Mouse (Mus musculus): Measurements from ENCODE around the gene Metap1.
A peak's percentile ranks its signal among the peaks of the same experiment; 100 is the strongest.
"Not testable (repeated sequence)": the region's sequence is repeated elsewhere in the genome, so short reads cannot be mapped to it uniquely, and the experiment has no call there.

Gene Metap1

DNA sequence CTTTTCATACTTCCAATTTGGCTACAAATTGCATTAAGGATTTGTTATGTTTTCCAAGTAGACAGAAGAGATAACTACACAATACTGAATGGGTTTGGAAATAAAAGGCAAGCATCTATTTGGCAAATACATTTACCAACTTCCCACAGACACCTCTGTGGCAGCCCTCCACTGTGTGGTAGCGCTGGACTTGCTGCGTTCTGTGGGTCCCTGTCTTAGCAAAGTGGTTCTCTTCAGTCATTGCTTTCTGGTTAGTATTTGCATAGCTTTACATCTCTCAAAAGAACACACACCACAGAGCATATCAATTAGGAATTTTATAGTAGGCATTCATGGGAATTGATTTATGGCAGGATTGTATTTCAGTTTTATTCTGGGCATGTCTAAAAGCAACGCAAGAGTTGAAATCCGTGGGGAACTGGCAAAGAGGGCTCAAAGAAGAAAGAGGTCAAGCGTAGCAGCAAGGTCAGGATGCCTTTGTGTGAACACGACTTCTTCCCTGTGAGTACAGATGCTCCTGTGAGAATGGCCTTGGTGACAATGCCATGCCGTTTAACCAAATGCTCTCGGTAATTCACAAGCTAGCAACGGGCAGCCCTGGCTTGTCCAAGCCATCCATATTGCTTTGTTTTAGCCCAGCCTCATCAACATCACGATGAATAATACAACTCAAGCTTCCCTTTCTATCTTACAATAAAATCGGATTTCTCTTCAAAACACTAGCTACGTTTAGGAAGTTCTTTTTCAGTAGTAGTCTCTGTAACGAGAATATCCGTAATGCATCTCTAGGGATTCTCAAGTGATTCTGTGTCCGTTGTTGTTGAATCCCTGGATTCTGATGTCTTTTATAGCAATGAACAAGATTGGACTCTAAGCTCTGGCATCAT is 10.8 kb upstream of the Metap1 start:
- no peak for DNase-seq

- DNase-seq = no peak
Measured at GRCm38 (mm10) chr3:138498731-138499130, 9.4 kb upstream of the Metap1 start.

GRCm38 (mm10) chr3:138495166-138496145 is 6.1 kb upstream of the Metap1 start:
- DNase-seq = peak; percentile 10

DNA sequence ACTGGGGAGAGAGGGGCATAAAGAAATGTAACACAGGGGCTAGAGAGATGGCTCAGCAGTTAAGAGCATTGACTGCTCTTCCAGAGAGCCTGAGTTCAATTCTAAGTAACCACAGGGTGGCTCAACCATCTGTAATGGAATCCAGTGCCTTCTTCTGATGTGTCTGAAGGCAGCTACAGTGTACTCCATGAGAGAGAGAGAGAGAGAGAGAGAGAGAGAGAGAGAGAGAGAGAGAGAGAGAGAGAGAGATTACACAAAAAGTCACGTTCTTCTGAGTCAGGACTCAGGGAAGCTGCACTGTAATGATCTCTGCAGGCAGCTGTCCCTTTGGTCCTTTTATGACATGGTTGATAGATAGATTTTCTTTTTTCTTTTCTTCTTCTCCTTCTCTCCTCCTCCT is 5.2 kb upstream of the Metap1 start:
- no peak for DNase-seq

DNA sequence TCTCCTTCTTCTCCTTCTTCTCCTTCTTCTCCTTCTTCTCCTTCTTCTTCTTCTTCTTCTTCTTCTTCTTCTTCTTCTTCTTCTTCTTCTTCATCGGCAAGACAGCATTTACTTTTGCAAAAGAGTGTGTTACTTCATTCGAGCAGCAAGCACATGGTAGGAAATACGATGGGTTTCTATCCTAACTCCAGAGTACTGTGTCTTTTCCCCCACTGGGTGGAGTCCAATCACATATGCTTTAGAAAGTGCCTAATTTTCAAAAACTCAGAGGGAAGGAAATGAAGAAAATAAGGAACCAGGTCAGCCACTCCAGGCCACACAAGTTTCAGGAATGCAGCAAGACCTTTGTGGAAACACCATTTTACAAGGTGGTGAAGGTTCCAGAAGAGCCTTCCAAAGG is 4.4 kb upstream of the Metap1 start:
- DNase-seq = no peak

GRCm38 (mm10) chr3:138490034-138490337 is 671 bp upstream of the Metap1 start:
- DNase-seq = no peak

- DNase-seq = peak; percentile 10
Measured at GRCm38 (mm10) chr3:138488584-138489326, 560 bp downstream of the Metap1 start.

GRCm38 (mm10) chr3:138483240-138483639 is 6.1 kb downstream of the Metap1 start:
- no peak for DNase-seq

GRCm38 (mm10) chr3:138481526-138482284 is 7.6 kb downstream of the Metap1 start:
- DNase-seq = no peak

- DNase-seq = no peak
Measured at GRCm38 (mm10) chr3:138479489-138479888, 9.8 kb downstream of the Metap1 start.

DNA sequence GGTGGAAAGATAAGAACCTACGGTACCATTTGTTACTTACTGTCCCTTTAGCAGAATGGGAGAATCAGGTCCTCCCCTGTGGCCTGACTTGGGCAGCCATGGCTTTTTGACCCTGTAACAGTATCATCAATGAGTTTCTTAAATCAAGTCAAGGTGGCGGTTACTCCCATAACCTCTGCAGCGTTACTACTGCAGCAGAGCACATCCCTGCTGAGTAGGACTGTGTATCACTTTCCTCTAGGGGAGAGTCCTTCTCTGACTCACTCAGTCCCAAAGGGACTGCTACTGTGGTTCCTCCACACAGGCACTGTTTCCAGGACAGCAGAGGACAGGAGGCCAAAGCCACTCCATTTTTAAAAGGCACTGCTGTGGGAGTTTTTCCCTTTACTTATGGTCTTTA is 18.2 kb downstream of the Metap1 start:
- DNase-seq = no peak

GRCm38 (mm10) chr3:138466656-138467055 is 22.7 kb downstream of the Metap1 start:
- not testable (repeated sequence) for DNase-seq

DNA sequence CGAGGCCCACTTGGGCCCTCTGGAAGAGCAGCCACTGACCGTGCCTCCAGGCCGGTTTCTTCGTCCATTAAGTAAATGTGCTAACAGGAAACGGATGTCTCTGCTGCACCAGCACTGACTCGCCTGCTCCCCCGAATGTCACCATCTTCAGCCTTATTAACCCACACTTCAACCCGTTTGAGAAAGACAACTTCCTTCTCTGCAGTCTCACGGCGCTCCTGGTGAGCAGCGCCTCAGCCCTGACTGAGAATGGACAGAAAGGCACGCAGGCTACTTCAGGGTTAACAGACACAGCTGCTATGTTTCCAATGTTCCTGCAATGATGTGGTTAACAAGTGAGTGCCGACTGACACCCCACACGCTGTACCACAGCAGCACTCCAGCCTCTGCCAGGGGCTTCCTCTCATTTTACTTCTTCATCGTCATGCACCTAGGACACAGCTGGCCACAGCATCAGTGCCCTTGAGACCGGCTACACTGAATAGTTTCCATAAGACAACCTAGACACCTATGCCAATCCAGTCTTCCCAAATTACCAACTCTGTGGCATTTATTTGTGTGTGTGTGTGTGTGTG is 24.7 kb downstream of the Metap1 start:
- DNase-seq = no peak

- DNase-seq = no peak
Measured at GRCm38 (mm10) chr3:138463807-138464206, 25.5 kb downstream of the Metap1 start.

DNA sequence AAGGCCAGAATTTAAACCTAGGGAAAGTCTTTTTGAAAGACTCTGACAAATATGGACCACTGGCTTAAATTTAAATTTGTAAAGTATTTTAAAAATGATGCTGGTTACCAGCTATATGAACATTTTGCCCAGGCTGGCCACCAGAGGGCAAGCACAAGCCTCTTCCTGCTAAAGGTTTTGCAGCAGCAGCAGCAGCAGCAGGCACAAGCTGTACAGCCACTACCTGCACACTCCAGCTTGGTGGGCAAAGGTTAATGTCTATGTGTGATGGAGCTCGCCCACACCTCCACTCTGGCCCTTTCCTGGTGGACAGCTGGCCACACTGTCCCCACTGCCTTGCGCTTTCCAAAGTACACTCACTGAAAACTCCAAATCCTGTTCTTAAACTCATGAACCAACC is 26.2 kb downstream of the Metap1 start:
- DNase-seq = peak; percentile 32

DNA sequence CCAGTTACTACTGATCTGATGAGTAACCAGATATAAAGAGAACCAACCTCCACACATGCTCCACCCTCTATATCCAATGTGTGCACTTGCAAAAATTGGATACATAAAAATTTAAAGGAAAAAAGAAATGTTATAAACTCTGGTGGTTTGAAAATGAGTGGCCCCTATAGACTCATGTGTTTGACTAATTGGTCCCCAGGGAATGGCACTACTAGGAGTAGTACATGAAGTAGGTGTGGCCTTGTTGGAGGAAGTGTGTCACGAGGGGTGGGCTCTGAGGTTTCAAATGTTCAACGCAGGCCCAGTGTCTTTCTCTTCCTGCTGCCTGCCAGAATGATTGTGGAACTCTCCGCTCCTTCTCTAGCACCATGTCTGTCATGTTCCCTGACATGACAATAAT is 27.5 kb downstream of the Metap1 start:
- no peak for DNase-seq

- no peak for DNase-seq
Measured at GRCm38 (mm10) chr3:138460260-138460659, 29.1 kb downstream of the Metap1 start.

- DNase-seq = no peak
Measured at GRCm38 (mm10) chr3:138458441-138458840, 30.9 kb downstream of the Metap1 start.

DNA sequence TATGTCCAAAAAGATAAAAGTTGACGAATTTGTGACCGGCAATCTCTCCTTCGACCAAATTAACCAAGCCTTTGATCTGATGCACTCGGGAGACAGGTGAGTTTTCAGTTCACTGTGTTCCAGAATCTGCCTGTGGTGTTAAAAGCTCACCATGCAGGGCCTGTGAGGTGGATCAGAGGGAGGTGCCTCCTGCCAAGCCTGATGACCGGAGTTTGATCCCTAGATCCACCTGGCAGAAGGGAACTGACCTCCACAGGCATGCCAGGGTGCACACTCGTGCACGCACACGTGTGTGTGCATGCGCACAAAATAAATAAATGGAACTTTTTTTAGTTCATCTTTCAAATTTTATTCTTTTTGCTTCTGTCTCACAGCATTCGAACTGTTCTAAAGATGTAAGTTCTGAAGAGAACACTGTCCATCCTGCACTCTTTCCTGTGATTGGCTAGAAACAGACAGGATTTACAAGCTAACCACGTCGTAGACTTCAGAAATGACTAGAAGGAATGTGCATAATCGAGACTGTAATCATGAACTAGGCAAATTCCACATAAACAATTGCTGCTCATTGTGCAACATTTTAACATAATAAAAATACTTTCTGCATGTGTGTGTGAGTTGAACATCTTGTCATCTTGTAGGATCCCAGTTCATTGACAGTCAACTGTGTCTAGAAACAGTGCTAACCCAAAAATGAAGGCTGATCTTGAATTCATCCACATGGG is 34.4 kb downstream of the Metap1 start:
- DNase-seq = no peak

DNA sequence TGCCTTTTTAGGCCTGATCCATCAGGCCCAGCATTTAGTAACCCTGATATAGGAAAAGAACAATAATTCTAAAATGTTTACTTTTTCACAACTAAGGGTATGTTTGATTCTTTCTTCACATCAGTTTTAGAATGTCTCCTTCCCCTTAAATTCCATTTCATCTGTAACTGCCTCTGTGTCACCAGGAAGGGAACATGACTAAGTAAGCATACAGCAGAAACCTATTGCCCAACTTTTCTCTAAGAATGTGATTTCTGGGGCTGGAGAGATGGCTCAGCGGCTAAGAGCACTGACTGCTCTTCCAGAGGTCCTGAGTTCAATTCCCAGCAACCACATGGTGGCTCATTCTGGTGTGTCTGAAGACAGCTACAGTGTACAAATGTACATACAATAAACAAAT is 35.1 kb downstream of the Metap1 start:
- DNase-seq = no peak

DNA sequence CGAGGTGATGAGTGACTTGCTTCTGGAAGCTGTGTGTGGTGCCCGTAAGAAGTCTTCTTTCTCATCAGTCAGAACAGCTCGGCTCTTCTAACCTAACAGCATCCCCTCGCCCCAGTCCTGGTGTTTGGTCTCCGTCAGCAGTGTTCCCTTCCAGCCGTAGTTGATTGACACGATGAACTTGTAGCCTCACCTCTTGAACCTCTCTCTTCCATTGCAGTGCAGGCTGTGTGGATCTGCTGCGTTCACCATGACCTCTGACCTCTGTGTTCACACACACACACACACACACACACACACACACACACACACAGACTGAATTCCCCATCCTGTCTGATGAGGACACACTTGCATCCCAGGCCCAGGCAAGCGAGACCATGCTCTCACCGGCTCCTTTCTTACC is 37.1 kb downstream of the Metap1 start:
- DNase-seq = no peak

Data from lung, postnatal 36 days (tissue).